Mouse (Mus musculus) hindbrain, embryonic 16.5 days (tissue): ENCODE data around the gene Ppp1r9b. TPM values are rescaled to one million over a fixed set of nuclear protein-coding genes. Genes with fewer than 3 reads are reported as not detected.

Experiments used
- ATAC-seq: fragments of 200-750 bp; cut with Nextera tagmentation; 2 replicates; pipeline ENCODE4 v1.8.0; 2017; ENCODE audit warnings: moderate TSS enrichment, moderate library complexity
- H3K27ac ChIP-seq: fragments of 300-500 bp; sonication (generic); 2 replicates; pipeline ENCODE4 v1.5.1; 2014; ENCODE audit warnings: low read depth, mild to moderate bottlenecking, control low read depth, low read length, moderate library complexity
- H3K27me3 ChIP-seq: fragments of 300-500 bp; sonication (generic); replicated peaks from 2 replicates; pipeline ENCODE4 v1.6.1; 2014; ENCODE audit warnings: low read length; ENCODE audit not compliant: control insufficient read depth, insufficient read depth
- H3K36me3 ChIP-seq: fragments of 300-500 bp; sonication (generic); 2 replicates; pipeline ENCODE4 v1.6.1; 2014; ENCODE audit warnings: mild to moderate bottlenecking, low read length, moderate library complexity, mixed read lengths; ENCODE audit not compliant: control insufficient read depth, insufficient read depth
- H3K4me1 ChIP-seq: fragments of 300-500 bp; sonication (generic); 2 replicates; pipeline ENCODE4 v1.6.1; 2014; ENCODE audit warnings: low read depth, low read length; ENCODE audit not compliant: control insufficient read depth, insufficient read depth
- H3K4me2 ChIP-seq: fragments of 300-500 bp; sonication (generic); 2 replicates; pipeline ENCODE4 v1.6.1; 2014; ENCODE audit warnings: mild to moderate bottlenecking, low read length, control low read depth, moderate library complexity
- H3K4me3 ChIP-seq: fragments of 300-500 bp; sonication (generic); 2 replicates; pipeline ENCODE4 v1.5.1; 2014; ENCODE audit warnings: mild to moderate bottlenecking, low read length, control low read depth, moderate library complexity
- H3K9ac ChIP-seq: fragments of 300-500 bp; sonication (generic); 2 replicates; pipeline ENCODE4 v1.6.1; 2014; ENCODE audit warnings: low read depth, mild to moderate bottlenecking, control low read depth, low read length, moderate library complexity
- H3K9me3 ChIP-seq: fragments of 300-500 bp; sonication (generic); 2 replicates; pipeline ENCODE4 v1.6.1; 2014; ENCODE audit warnings: mild to moderate bottlenecking, low read length, moderate library complexity; ENCODE audit not compliant: control insufficient read depth
- WGBS: fragments of 180-500 bp; shearing (Covaris S2); extraction: QIAGEN DNeasy Blood & Tissue Kit; methylation state at CpG from one replicate; pipeline ENCODE4 v1.1.7; 2014; 5-methylcytosine and 5-hydroxymethylcytosine counted together
- polyA plus RNA-seq: library from polyadenylated mRNA; unstranded; fragments of >200 nt; fragmentation: Nextera tagmentation; extraction: Ambion mirVana; gene quantifications from 2 replicates; pipeline ENCODE4 v1.2.1, GENCODE M21; 2015

Ppp1r9b gene
- polyA plus RNA-seq, 1 experiment from 2014 or later, result 17.8 TPM

DNA sequence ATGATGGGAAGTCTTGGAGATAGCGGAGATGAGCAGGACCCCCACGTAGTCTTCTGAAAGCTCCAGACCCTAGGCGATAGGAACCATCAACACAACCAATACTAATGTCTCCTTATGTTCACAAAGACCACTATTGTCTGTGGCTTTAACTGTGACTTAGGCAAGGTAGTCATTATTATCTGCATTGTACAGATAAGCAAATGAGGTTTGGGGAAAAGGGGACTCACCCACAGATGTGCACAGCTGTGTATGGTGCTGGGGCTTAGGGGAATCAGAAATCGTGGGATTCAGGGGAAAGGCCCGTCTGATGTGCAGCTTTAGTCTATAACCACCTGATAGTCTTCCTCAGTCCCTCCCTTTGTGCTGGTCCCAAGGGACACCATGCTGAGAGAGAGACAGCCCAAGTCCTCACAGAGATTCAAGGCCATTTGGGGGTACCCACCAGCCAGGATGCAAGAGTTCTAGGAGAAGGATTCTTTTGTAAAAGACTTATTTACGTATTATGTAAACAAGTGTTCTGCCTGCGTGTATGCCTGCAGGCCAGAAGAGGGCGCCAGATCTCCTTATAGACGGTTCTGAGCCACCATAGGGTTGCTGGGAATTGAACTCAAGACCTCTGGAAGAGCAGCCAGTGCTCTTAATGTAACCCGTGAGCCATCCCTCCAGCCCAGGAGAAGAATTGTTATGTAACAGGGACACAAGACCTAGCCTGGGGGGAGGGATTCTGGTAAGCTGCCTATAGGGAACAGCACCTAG lies 31.6 kb downstream of the Ppp1r9b start:
- H3K27ac ChIP-seq, result no peak overlapping the region
- no peaks in the 10 kb centered on the region for H3K27me3 ChIP-seq
- no peak overlapping the region for H3K9ac ChIP-seq
- no peak for ATAC-seq
- H3K4me2 ChIP-seq, result no peak overlapping the region
- 78% methylated on average over 10 of the region's 10 CpGs for WGBS
- no peaks in the 10 kb centered on the region; the same call in 1 of the 2 replicates for H3K4me1 ChIP-seq
- no peak overlapping the region for H3K4me3 ChIP-seq
- H3K9me3 ChIP-seq, result no peaks in the 10 kb centered on the region
- peaks cover 47% of the 10 kb centered on the region for H3K36me3 ChIP-seq

DNA sequence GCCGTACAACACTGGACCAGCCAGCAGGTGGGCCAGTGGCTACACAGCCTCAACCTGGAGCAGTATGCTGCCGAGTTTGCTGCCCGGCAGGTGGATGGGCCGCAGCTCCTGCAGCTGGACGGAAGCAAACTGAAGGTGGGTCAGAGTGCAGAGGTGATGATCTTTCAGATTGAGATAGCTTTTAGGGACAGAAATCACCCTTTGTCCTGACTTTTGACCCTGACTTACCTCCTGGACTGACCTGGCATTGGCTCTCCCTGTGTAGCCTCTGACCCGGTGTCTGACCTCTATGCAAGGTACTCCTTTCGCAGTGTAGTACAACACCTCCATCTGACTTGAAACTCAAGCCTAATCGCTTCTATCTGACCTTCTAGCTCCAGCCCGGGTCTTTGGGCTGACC lies 32.6 kb downstream of the Ppp1r9b start:
- 95% methylated on average over 9 of the region's 9 CpGs for WGBS
- ATAC-seq, result no peak

DNA sequence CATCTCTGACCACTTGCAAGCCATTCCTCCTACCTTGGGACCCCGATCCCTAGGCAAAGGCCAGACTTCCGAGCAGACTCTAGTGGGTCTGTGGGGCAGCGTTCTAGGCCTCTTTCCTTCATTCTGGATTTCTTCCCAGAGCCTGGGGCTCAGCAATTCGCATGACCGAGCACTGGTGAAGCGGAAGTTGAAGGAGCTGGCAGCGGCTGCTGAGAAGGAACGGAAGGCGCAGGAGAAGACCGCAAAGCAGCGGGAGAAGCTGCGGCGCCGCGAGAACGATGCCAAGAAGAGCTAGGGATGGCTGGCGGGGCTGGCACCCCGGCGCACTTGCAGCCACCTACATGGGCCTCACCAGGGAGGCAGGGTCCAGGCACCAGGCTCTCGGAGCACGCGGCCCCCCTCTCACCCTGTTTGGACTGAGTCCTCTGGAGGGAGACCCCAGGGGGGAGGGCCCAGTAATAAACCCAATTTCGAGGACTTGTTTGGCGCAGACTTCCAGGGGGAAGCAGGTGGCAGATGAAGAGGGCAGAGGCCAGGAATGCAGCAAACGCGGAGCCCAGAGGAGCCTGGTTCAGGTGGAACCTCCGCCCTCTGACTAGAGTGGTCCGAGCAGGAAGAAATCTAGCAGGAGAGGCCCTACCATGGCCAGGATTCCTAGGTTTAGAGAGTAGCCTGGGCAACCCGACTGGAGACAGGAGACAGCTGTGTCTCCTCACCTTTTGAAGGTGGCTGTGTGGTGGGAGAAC lies 33.8 kb downstream of the Ppp1r9b start:
- H3K9me3 ChIP-seq, result no peaks in the 10 kb centered on the region
- H3K36me3 ChIP-seq, result peaks cover 47% of the 10 kb centered on the region
- H3K27me3 ChIP-seq, result no peaks in the 10 kb centered on the region
- ATAC-seq, result no peak; the same call in 1 of the 2 replicates
- H3K9ac ChIP-seq, result no peak overlapping the region
- peak overlapping the region; percentile 71 for H3K27ac ChIP-seq
- no peak overlapping the region for H3K4me3 ChIP-seq
- H3K4me2 ChIP-seq, result no peak overlapping the region
- no peaks in the 10 kb centered on the region; the same call in 1 of the 2 replicates for H3K4me1 ChIP-seq
- WGBS, result 59% methylated on average over 28 of the region's 29 CpGs

More for the DNA sequence above, 32.6 kb downstream of the Ppp1r9b start:
- Histone ChIP-seq H3K4me1 (no peaks in the 10 kb centered on the region; the same call in 1 of the 2 replicates), H3K27ac (peak overlapping the region; percentile 13; the same call in 1 of the 2 replicates), H3K4me3 (no peak overlapping the region), H3K4me2 (no peak overlapping the region), H3K9ac (no peak overlapping the region), H3K9me3 (no peaks in the 10 kb centered on the region), H3K27me3 (no peaks in the 10 kb centered on the region), H3K36me3 (peaks cover 47% of the 10 kb centered on the region)

DNA sequence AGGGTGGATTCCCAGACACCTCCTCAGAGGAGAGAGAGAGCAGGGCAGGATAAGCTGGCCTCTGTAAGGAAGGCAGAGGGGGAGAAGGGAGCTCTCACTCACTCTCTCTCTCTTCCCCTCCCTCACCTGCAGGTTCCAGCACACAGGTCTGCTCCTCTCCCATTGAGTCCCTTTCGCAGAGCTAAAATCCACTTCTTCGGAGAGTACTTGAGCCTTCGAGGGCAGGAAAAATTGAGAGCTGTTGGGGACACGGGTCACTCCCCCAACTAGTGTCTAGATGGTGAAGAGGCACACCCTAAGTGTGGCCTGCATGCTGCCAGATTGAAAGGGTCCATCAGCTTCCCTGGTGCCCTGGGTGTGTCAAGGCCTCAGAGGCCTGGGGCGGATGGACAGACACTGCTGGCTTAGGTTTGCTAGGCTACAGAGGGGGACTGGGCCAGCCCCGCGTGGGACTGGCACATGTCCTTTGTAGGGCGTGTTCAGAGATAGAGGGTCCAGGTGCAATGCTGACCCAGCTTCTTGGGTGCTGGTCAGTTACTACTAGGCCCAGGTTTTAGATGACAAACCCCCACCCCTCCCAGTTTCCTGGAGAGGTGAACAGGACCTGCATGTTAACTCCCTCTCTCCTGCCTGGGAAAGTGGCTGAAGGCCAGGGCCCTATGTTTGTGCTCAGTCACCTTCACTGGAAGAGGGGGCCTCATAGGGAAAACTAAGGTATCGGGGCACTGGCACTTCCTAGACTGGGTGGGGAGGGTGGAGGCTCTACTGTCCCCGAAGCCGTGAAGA lies 34.6 kb downstream of the Ppp1r9b start:
- Histone ChIP-seq H3K4me3 (no peak overlapping the region), H3K4me1 (no peaks in the 10 kb centered on the region; the same call in 1 of the 2 replicates), H3K4me2 (no peak overlapping the region), H3K36me3 (peaks cover 44% of the 10 kb centered on the region), H3K9me3 (no peaks in the 10 kb centered on the region), H3K27ac (peak overlapping the region; percentile 71; the same call in 1 of the 2 replicates), H3K27me3 (no peaks in the 10 kb centered on the region), H3K9ac (no peak overlapping the region)
- WGBS, result 81% methylated on average over 11 of the region's 11 CpGs
- ATAC-seq, result no peak

DNA sequence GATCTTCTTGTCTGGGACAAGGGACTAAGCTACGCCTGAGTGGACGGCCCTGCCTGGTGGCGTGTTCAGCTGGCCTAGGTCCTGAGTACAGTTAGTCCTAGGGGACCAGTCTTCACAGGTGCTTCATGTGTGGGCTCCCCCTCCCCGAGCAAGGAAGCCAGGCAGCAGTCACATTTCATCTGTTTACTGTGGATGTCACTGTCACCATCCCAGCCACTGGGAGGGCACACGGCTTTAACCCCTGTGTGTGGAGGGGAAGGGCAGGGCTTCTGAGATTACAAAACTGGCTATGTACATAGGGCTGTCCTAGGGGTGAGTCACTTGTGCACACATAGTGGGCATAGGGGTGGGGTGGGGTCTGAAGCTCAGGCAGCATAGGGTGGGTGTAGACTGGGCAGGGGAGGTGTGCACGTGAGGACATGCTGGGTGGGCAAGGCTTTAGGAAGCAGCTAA lies 35.3 kb downstream of the Ppp1r9b start:
- Histone ChIP-seq H3K9me3 (no peaks in the 10 kb centered on the region), H3K27me3 (no peaks in the 10 kb centered on the region), H3K9ac (no peak overlapping the region), H3K4me2 (no peak overlapping the region), H3K36me3 (peaks cover 40% of the 10 kb centered on the region), H3K4me3 (no peak overlapping the region), H3K27ac (no peak overlapping the region), H3K4me1 (no peaks in the 10 kb centered on the region; the same call in 1 of the 2 replicates)
- WGBS, result 73% methylated on average over 6 of the region's 6 CpGs
- ATAC-seq, result no peak

DNA sequence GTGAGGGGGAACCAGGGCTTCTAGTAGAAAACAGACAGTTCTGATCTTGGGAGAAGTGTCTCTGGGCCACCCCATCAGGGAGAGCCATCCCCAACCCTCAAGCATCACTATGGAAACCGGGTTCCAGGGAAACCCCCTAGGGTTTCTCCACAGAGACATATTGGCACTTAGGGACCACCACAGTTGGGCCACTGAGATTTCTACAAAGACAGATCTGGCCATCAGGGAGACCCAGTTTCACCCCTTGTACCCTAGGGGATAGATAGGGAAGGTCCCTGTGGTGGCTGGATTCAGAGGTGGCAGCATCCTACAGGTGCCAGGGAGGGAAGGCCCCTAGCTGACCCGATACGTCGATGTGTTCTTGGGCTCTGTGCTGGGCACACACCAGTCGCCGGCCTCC lies 36.0 kb downstream of the Ppp1r9b start:
- Histone ChIP-seq H3K27me3 (no peaks in the 10 kb centered on the region), H3K36me3 (peaks cover 33% of the 10 kb centered on the region), H3K4me3 (no peak overlapping the region), H3K9ac (no peak overlapping the region), H3K4me1 (no peaks in the 10 kb centered on the region; the same call in 1 of the 2 replicates), H3K9me3 (no peaks in the 10 kb centered on the region), H3K4me2 (no peak overlapping the region), H3K27ac (no peak overlapping the region; the same call in 1 of the 2 replicates)
- 83% methylated on average over 6 of the region's 6 CpGs for WGBS
- ATAC-seq, result no peak

DNA sequence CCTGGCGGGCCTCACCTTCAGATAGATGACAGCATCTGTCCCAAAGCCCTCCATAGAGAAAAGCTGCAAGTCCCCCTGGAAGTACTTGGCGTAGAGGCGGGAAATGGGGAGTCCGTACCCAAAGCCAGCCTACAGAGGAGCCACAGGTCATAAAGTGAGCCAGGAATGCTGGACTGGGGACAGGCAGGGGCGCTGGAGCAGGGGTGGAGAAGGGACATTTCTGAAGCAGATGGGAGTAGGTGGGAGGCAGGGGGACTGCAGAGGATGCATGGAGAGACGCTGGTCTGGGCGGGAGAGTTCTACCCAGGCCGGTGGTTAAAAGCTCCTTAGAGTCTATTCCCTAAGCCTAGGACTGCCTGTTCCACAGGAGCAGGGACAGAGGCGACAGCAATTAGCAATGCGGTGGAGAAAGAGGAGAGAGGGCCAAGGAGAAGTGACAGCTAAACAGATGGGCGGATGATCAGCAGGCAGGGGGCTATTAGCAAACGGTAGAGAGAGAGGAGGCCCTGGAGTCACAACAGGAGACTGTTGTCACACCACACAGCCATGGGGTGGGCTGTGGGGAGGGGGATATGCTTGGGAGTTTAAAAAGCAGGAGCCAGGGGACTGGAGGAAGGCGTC lies 37.1 kb downstream of the Ppp1r9b start:
- no peaks in the 10 kb centered on the region; the same call in 1 of the 2 replicates for H3K4me1 ChIP-seq
- no peak for ATAC-seq
- peak overlapping the region; percentile 20; the same call in 1 of the 2 replicates for H3K27ac ChIP-seq
- no peaks in the 10 kb centered on the region for H3K27me3 ChIP-seq
- no peak overlapping the region for H3K9ac ChIP-seq
- no peak overlapping the region for H3K4me3 ChIP-seq
- no peak overlapping the region for H3K4me2 ChIP-seq
- no peaks in the 10 kb centered on the region for H3K9me3 ChIP-seq
- WGBS, result 29% methylated on average over 13 of the region's 13 CpGs
- H3K36me3 ChIP-seq, result peaks cover 22% of the 10 kb centered on the region

DNA sequence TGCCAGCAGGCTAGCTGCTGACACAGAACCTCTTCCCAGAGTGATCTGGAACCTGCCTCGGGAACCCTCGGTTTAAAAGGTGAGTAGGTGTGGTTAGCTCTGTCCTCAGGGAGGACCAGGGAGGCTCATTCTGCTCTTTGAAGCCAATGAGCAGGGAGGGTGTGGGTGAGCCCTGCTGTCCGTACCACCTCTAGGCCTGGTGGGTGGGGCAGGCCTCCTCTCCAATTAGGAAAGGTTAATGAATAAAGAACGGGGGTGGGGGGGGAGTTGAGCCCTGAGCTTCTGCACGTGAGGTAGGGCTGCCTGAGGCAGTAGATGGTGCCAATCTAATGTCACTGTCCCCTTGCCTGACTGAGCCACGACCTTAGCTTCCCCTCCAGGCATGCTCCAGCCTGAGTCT lies 42.1 kb downstream of the Ppp1r9b start:
- Histone ChIP-seq H3K9me3 (no peaks in the 10 kb centered on the region), H3K4me2 (no peak overlapping the region), H3K9ac (no peak overlapping the region), H3K36me3 (no peaks in the 10 kb centered on the region; the same call in 1 of the 2 replicates), H3K4me3 (no peak overlapping the region), H3K27me3 (no peaks in the 10 kb centered on the region), H3K4me1 (peaks cover 2% of the 10 kb centered on the region; the same call in 1 of the 2 replicates), H3K27ac (no peak overlapping the region)
- 34% methylated on average over 6 of the region's 6 CpGs for WGBS
- ATAC-seq, result no peak
